Mouse (Mus musculus): ENCODE measurements around the gene Scrt2. TPM values are rescaled to one million over a fixed set of nuclear protein-coding genes. Genes with fewer than 3 reads are reported as not detected.

Gene Scrt2
- total RNA-seq, 2 experiments from 2014 or later = 7.8 to 8.5 TPM

GRCm38 (mm10) chr2:152075294-152075889 is 5.9 kb upstream of the Scrt2 start:
- DNase-seq (ENCODE audit: extremely low spot score in 1 of 2, low spot score in 2 of 2) = no peak
- intact Hi-C loops (cut with DNase I) = no loop called here

- intact Hi-C loops (cut with DNase I) = no loop called here
- no peak for DNase-seq (ENCODE audit: extremely low spot score in 1 of 2, low spot score in 2 of 2)
Measured at GRCm38 (mm10) chr2:152077337-152077736, 4.0 kb upstream of the Scrt2 start.

DNA sequence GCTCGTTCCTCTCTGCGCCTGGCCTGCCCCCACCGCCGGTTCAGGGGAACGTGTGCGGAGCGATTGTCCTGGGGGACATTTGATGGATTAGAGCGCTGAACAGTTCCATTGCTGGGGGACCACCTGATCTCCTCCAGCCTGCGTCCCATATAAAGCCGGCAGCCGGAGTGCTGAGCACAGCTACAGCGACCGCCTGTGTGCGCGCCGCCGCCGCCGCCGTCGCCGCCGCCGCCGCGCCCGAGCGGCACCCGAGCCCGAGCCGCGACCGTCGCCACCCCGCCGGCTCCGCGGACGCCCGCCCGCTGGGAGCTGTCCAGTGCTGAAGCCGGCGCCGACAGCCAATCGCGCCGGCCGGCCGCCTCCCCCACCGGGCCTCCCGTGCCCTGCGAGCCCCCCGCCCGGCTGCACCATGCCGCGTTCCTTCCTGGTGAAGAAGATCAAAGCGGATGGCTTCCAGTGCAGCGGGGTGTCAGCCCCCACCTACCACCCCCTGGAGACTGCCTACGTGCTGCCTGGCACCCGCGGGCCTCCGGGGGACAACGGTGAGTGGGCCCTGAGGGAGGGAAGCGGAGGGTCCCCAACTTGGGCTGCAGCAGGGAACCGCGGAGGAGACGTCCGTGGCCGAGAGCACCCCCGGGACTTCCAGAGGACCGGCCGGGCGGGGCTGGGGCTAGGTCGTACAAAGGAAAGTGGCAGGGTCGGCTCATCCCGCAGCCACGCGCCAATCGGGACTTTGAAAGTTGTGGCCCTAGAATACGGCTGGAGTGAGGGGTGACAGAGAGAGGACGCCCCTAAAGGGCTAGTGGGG is 516 bp downstream of the Scrt2 start:
- intact Hi-C loops (cut with DNase I) = loop anchor here (5.0 kb wide), 1 partner anchor 55 kb away; no protein-coding TSS in a partner anchor
- peak in 1 of 2 experiments; percentile 88 for DNase-seq (ENCODE audit: extremely low spot score in 1 of 2, low spot score in 2 of 2)

GRCm38 (mm10) chr2:152082456-152083285 is 1.3 kb downstream of the Scrt2 start:
- intact Hi-C loops (cut with DNase I) = loop anchor here (5.0 kb wide), 1 partner anchor 55 kb away; no protein-coding TSS in a partner anchor
- DNase-seq (ENCODE audit: extremely low spot score in 1 of 2, low spot score in 2 of 2) = no peak

GRCm38 (mm10) chr2:152083411-152083810 is 2.1 kb downstream of the Scrt2 start:
- intact Hi-C loops (cut with DNase I) = loop anchor here (5.0 kb wide), 1 partner anchor 56 kb away; no protein-coding TSS in a partner anchor
- no peak for DNase-seq (ENCODE audit: extremely low spot score in 1 of 2, low spot score in 2 of 2)

GRCm38 (mm10) chr2:152084298-152084697 is 3.0 kb downstream of the Scrt2 start:
- no peak for DNase-seq (ENCODE audit: extremely low spot score in 1 of 2, low spot score in 2 of 2)
- intact Hi-C loops (cut with DNase I) = loop anchor here (5.0 kb wide), 1 partner anchor 57 kb away; no protein-coding TSS in a partner anchor

GRCm38 (mm10) chr2:152085414-152085813 is 4.1 kb downstream of the Scrt2 start:
- no peak for DNase-seq (ENCODE audit: extremely low spot score in 1 of 2, low spot score in 2 of 2)
- intact Hi-C loops (cut with DNase I) = no loop called here

GRCm38 (mm10) chr2:152086451-152086850 is 5.1 kb downstream of the Scrt2 start:
- intact Hi-C loops (cut with DNase I) = no loop called here
- DNase-seq (ENCODE audit: extremely low spot score in 1 of 2, low spot score in 2 of 2) = no peak

- DNase-seq (ENCODE audit: extremely low spot score in 1 of 2, low spot score in 2 of 2) = peak in 1 of 2 experiments; percentile 51
Measured at GRCm38 (mm10) chr2:152087111-152087510, 5.8 kb downstream of the Scrt2 start.

DNA sequence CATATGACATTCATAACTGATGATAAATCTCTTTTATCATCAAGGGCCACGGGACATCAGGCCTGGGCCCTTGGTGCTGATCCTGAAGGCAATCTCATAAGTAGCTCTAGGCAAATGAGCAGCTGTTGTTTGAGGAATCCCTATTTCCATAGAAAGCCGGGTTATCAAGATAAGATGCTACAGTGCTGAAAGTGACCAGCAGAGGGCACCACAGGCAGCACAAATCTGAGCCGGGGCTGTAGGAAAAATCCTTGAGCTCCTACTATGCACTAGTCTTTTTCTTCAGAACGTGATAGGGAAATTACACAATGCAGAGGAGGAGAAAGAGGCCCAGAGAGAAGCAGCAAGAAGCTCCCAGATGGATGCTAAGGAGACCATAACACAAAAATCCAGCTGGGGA is 7.7 kb downstream of the Scrt2 start:
- intact Hi-C loops (cut with DNase I) = no loop called here
- peak; percentile 62 to 64 for DNase-seq (ENCODE audit: extremely low spot score in 1 of 2, low spot score in 2 of 2)

More at GRCm38 (mm10) chr2:152087111-152087510, 5.8 kb downstream of the Scrt2 start:
- intact Hi-C loops (cut with DNase I) = no loop called here

DNA sequence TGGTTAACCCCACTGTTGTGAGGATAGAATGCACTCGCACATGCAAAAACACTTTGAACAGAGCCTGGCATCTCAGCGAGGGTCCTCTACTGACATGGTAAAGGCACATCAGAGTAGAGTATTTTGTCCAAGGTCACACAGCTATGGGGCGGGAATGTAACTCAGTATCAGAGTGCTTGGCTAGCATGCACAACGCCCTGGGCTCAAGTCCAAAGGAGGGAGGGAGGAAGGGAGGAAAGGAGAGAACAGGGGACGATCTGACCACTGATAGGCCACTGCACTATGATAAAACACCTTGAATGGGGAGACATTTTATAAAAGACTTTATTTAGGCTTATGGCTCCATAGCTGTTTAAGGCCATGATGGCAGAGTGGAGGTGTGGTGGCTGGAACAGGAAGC is 8.3 kb downstream of the Scrt2 start:
- intact Hi-C loops (cut with DNase I) = no loop called here
- DNase-seq (ENCODE audit: extremely low spot score in 1 of 2, low spot score in 2 of 2) = no peak

DNA sequence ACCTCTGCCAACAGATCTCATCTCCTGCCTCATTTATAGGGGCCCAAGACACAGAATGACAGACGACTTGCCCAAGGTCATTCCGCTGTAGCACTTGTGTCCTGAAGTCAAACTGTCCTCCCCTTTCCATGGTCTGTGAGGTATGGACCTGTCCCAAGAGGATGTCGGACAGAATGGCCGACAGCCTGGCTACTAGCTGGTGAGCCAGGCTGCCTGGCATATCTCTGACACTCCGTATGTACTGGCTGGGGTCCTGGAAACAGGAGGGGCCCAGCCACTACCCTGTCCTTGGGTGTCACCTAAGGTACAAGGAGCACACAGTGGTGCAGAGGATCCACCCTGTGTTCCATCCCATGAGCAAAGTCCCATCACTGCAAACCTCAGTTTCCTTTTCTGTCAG is 9.2 kb downstream of the Scrt2 start:
- no peak for DNase-seq (ENCODE audit: extremely low spot score in 1 of 2, low spot score in 2 of 2)
- intact Hi-C loops (cut with DNase I) = loop anchor here (10.0 kb wide), 1 partner anchor 274 kb away; no protein-coding TSS in a partner anchor

GRCm38 (mm10) chr2:152091342-152092056 is 10.2 kb downstream of the Scrt2 start:
- intact Hi-C loops (cut with DNase I) = loop anchor here (10.0 kb wide), 1 partner anchor 273 kb away; no protein-coding TSS in a partner anchor
- DNase-seq (ENCODE audit: extremely low spot score in 1 of 2, low spot score in 2 of 2) = no peak

DNA sequence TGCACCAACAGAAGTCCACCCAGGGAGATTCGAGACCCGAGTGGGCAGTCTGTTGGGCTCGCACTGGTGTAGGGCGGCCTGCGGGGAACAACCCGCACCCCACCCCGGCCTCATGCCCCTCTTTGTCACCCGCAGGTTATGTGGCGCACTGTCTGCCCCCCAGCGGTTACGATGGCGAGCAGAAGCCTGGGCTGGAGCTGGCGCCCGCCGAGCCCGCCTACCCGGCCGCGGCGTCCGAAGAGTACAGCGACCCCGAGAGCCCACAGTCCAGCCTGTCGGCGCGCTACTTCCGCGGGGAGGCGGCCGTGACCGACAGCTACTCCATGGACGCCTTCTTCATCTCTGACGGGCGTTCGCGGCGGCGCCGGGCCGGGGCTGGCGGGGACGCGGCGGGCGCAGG is 11.6 kb downstream of the Scrt2 start:
- DNase-seq (ENCODE audit: extremely low spot score in 1 of 2, low spot score in 2 of 2) = no peak
- intact Hi-C loops (cut with DNase I) = loop anchor here (10.0 kb wide), 1 partner anchor 272 kb away; no protein-coding TSS in a partner anchor

DNA sequence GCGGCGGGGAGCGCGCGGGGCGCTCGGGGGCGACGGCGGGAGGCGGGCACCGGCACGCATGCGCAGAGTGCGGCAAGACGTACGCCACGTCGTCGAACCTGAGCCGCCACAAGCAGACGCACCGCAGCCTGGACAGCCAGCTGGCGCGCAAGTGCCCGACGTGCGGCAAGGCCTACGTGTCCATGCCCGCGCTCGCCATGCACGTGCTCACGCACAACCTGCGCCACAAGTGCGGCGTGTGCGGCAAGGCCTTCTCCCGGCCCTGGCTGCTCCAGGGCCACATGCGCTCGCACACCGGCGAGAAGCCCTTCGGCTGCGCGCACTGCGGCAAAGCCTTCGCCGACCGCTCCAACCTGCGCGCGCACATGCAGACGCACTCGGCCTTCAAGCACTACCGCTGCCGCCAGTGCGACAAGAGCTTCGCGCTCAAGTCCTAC is 12.0 kb downstream of the Scrt2 start:
- intact Hi-C loops (cut with DNase I) = loop anchor here (10.0 kb wide), 1 partner anchor 271 kb away; no protein-coding TSS in a partner anchor
- DNase-seq (ENCODE audit: extremely low spot score in 1 of 2, low spot score in 2 of 2) = peak in 1 of 2 experiments; percentile 66

DNA sequence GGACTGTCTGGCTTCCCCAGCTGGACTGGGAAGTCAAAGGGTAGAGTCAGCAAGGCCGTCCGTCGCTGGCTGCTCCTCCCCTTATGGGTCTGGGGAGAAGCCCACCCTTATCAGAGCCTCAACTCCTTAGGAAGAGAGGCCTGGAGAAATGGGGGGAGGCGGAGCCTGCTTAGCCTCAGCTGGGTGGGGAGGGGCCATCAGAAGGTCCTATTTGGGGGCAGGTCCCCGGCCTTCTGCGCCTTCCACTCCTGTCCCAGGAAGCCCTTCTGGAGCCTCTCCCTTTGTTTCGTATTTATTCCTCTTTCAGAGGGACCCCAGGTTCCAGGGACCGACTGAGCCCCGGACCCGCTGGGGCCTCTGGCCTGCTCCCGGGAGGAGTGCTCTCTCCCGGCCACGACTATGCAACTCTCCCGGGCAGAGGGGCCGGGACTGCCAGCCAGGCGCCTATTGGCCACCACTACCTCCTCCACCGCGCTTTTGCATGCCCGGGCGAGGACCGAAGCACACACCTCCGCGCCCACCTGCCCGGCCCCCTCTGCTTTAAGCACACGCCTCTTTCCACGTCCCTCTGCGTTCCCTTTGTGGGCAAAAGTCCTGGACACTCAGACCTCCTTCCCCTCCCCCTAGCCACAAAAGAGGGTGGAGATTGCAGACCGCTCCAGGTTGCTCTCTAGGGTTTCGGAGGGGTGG is 13.7 kb downstream of the Scrt2 start:
- DNase-seq (ENCODE audit: extremely low spot score in 1 of 2, low spot score in 2 of 2) = no peak
- intact Hi-C loops (cut with DNase I) = loop anchor here (10.0 kb wide), 1 partner anchor 270 kb away; no protein-coding TSS in a partner anchor

DNA sequence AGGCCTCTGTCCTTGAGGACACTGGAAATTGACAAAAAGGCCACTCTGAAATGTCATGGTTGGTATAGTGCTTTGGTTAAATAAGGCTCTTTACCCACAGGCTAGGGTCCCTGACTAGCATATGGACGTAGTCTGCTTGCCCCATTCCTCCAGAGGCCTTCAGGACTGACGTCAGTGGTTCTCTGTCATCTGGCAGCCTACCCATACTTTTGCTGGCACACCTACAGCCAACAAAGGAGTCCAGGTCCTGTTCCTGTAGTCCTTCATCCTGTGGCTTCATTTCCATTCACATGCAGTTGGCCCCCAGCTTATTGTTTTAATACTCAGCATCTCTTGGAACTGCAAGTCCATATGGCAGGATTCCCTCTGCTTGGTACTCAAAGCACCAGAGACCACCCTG is 15.6 kb downstream of the Scrt2 start:
- no peak for DNase-seq (ENCODE audit: extremely low spot score in 1 of 2, low spot score in 2 of 2)
- intact Hi-C loops (cut with DNase I) = loop anchor here (10.0 kb wide), 1 partner anchor 268 kb away; no protein-coding TSS in a partner anchor

DNA sequence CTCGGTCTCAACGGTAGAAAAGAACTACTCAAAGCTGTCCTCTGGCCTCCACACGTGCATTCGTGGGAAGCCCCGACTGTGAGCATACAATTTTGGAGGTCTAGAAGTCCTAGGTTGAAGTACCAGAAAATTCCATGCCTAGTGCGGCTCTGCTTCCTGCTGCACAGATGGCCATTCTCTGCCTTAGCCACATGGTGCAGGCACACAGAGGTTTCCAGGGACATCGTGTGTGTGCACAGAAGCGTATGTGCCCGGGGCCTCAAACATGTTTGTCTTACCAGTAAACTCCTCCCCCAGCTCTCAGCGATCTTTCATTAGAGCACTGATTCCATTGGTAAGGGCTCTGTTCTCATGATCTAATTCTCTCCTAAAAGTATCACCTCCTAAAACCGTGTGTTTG is 16.6 kb downstream of the Scrt2 start:
- intact Hi-C loops (cut with DNase I) = loop anchor here (10.0 kb wide), 1 partner anchor 267 kb away; no protein-coding TSS in a partner anchor
- no peak for DNase-seq (ENCODE audit: extremely low spot score in 1 of 2, low spot score in 2 of 2)

Data from left cerebral cortex, postnatal 10 days (tissue).